Mouse (Mus musculus) CD8-positive naive resting alpha-beta T cell, adult 2 months (primary cell): ENCODE measurements around the gene Vldlr.

Experiments used
- DNase-seq, 2 experiments: peaks; one replicate each; pipeline ENCODE4 v3.0.0; 2022; ENCODE audit warnings: low read depth in 2 of 2, low spot score in 2 of 2

The Vldlr gene

GRCm38 (mm10) chr19:27228254-27228653 is 12.0 kb downstream of the Vldlr start:
- DNase-seq, result no peak

- DNase-seq, result no peak
Measured at GRCm38 (mm10) chr19:27233386-27233785, 17.1 kb downstream of the Vldlr start.

GRCm38 (mm10) chr19:27239913-27240312 is 23.6 kb downstream of the Vldlr start:
- no peak for DNase-seq

DNA sequence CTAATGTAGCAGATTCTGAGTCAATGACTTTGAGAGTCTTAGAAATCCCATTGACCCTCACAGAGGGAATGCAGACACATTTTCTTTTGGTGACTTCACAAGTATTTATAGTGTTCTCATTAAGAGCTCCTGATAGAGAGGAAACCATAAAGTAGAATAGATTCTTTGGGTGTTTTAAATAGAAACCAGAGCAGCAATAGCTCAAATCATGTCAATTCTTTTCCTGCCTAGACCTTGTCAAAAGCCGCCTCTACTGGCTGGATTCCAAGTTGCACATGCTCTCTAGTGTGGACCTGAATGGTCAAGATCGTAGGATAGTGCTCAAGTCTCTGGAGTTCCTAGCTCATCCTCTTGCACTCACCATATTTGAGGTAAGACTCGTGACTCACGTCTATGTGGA is 27.2 kb downstream of the Vldlr start:
- no peak for DNase-seq

- no peak for DNase-seq
Measured at GRCm38 (mm10) chr19:27254756-27255155, 38.5 kb downstream of the Vldlr start.

DNA sequence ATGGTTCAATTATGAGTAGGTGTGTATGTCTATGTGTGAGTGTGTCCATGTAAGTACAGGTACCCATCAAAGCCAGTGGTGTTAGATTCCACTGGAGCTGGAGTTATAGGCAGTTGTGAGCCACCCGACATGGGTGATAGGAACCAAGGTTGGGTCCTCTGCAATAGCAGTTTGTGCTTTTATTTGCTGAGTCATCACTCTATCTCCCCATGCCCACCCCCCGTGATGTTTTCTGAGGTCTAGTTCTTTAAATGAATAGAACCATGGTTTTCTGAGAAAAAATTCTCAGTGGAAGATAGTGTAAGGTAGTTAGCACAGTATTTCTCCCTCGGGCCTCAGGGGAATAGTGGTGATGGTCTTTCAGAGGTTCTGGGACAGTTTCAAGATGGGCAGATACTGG is 39.4 kb downstream of the Vldlr start:
- DNase-seq, result no peak

DNA sequence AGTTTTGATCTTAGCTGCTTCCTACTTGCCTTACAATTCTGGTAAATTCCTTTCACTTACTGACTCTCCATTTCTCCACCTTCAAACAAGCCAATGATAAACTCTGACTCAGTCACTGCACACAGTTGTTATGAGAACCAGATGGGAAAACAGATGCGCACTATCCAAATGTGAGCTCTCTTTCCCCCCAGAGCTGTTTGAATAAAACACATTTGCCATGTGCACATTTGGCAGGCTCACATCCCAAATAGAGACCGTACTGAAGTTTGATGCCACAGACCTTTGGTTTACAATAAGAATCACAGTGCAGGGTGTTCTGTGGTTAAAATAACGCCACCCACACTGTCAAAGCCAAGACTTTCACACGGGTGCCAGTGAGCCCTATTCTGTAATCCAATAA is 43.8 kb downstream of the Vldlr start:
- DNase-seq, result no peak

GRCm38 (mm10) chr19:27260621-27261278 is 44.5 kb downstream of the Vldlr start:
- DNase-seq, result no peak

GRCm38 (mm10) chr19:27262141-27262540 is 45.9 kb downstream of the Vldlr start:
- no peak for DNase-seq

DNA sequence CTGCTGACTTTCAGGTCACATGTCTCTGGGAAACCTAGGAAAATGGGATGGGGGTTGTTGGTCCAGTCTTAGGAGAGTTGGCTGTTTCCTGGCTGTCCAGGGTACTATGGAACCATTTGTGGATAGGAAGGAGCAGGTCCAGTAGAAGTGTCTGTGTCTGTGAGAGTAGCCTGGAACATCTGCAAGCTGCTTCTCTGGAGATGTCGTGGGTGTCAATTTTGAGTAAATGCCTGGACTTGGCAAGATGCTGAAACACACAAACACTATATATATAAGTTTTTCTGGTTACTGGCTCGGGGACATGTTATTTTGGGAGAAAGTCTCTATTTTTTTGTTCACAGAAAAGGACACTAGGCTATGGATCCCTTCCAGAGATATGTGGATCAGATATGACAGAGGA is 57.1 kb downstream of the Vldlr start:
- DNase-seq, result no peak

GRCm38 (mm10) chr19:27274382-27274781 is 58.1 kb downstream of the Vldlr start:
- no peak for DNase-seq

GRCm38 (mm10) chr19:27279174-27279573 is 62.9 kb downstream of the Vldlr start:
- DNase-seq, result no peak
